Mouse (Mus musculus): ENCODE results near the gene Fndc3b. TPM values are rescaled to one million over a fixed set of nuclear protein-coding genes. Genes with fewer than 3 reads are reported as not detected.
A peak's percentile ranks its signal among the peaks of the same experiment; 100 is the strongest.

The Fndc3b gene
- polyA plus RNA-seq, 1 experiment from 2014 or later: 7.5 TPM

- Histone ChIP-seq H3K4me1 (ENCODE audit: control insufficient read depth, insufficient read depth, low read depth, low read length) (peaks cover 7% of the 10 kb centered on the region), H3K27ac (ENCODE audit: low read depth, low read length) (no peak overlapping the region), H3K4me3 (ENCODE audit: low read length) (no peak overlapping the region), H3K36me3 (ENCODE audit: control insufficient read depth, insufficient read depth, low read length) (no peaks in the 10 kb centered on the region), H3K27me3 (replicated peaks; ENCODE audit: control insufficient read depth, insufficient read depth, low read length) (no peaks in the 10 kb centered on the region), H3K4me2 (ENCODE audit: low read length) (no peak overlapping the region), H3K9me3 (ENCODE audit: control insufficient read depth, low read length) (no peaks in the 10 kb centered on the region), H3K9ac (ENCODE audit: low read depth, low read length) (0 out of 2 replicates have a peak overlapping the region, but pooled peaks have one; percentile 1)
- ATAC-seq: no peak
- 76% methylated on average over 19 of the region's 19 CpGs for WGBS
Measured at GRCm38 (mm10) chr3:27686732-27687491, 24.2 kb downstream of the Fndc3b start.

DNA sequence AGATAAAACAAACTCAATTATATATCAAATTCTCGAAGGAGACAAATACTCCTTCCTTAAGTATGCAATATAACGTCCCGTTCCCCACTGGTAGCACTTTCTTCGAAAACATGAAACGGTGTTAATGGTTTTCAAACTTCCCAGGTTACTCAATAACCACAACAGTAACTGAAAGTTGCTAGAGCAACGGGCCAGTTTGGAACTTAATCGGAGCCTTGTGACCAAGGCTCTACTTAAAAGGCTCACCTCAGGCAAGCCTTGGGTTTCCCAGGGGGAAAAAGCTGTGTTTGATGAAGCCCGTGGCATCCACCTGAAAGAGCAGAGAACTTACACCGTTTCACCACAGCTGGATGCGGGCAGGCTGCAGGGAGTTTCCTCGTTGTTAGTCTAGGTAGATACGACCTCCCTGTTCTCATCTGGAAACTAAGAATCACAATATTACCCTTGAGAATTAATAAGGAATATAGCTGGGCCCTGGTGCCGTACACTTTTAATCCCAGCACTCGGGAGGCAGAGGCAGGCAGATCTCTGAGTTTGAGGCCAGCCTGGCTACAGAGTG is 25.4 kb downstream of the Fndc3b start:
- no peaks in the 10 kb centered on the region for H3K27me3 ChIP-seq (replicated peaks; ENCODE audit: control insufficient read depth, insufficient read depth, low read length)
- H3K27ac ChIP-seq (ENCODE audit: low read depth, low read length): no peak overlapping the region
- H3K4me3 ChIP-seq (ENCODE audit: low read length): no peak overlapping the region
- H3K4me1 ChIP-seq (ENCODE audit: control insufficient read depth, insufficient read depth, low read depth, low read length): peaks cover 7% of the 10 kb centered on the region
- no peak overlapping the region for H3K4me2 ChIP-seq (ENCODE audit: low read length)
- H3K36me3 ChIP-seq (ENCODE audit: control insufficient read depth, insufficient read depth, low read length): no peaks in the 10 kb centered on the region
- WGBS: 89% methylated on average over 14 of the region's 14 CpGs
- no peaks in the 10 kb centered on the region for H3K9me3 ChIP-seq (ENCODE audit: control insufficient read depth, low read length)
- no peak overlapping the region for H3K9ac ChIP-seq (ENCODE audit: low read depth, low read length)
- no peak for ATAC-seq

DNA sequence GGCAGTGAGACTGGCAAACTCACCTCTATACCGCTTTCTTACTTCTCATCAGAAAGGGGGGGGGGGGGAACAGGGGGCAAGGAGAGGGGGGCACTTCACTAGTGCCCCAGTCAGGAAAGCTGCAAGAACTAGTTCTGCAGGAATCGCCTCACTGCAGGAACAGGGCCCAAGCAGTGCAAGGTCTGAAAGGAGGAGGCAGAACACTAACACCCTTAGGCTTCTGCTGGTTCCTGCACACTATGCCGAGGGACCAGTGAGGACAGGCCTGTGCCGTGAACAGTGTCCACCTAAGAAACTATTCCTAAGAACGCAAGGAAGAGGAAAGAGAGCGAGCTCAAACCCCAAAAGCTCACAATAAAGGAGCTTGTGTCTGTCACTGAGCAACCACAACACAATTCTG is 26.0 kb downstream of the Fndc3b start:
- no peak overlapping the region for H3K4me3 ChIP-seq (ENCODE audit: low read length)
- H3K36me3 ChIP-seq (ENCODE audit: control insufficient read depth, insufficient read depth, low read length): no peaks in the 10 kb centered on the region
- peaks cover 7% of the 10 kb centered on the region for H3K4me1 ChIP-seq (ENCODE audit: control insufficient read depth, insufficient read depth, low read depth, low read length)
- 87% methylated on average over 6 of the region's 6 CpGs for WGBS
- H3K9ac ChIP-seq (ENCODE audit: low read depth, low read length): no peak overlapping the region
- no peak overlapping the region for H3K27ac ChIP-seq (ENCODE audit: low read depth, low read length)
- no peaks in the 10 kb centered on the region for H3K9me3 ChIP-seq (ENCODE audit: control insufficient read depth, low read length)
- no peak overlapping the region for H3K4me2 ChIP-seq (ENCODE audit: low read length)
- no peaks in the 10 kb centered on the region for H3K27me3 ChIP-seq (replicated peaks; ENCODE audit: control insufficient read depth, insufficient read depth, low read length)
- no peak for ATAC-seq

DNA sequence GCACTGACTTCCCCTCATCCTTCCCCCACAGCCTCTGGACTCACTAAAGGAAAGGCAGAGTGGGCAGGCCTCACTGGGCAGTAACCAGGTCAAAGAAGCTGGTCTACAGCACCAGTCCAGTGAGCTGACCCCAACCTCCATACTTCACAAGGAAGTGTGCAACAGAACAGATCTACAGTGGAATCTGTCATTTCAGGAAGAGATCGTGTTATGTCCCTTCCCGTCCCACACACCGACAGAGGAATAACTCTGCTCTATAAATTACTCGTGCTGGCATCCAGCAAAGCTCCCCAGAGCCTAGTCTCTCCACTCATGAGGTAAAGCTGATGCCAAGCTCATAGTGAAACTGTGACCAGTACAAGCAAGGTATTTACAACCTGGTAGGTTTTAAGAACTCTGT is 27.7 kb downstream of the Fndc3b start:
- Histone ChIP-seq H3K36me3 (ENCODE audit: control insufficient read depth, insufficient read depth, low read length) (no peaks in the 10 kb centered on the region), H3K9ac (ENCODE audit: low read depth, low read length) (no peak overlapping the region), H3K4me3 (ENCODE audit: low read length) (no peak overlapping the region), H3K4me2 (ENCODE audit: low read length) (no peak overlapping the region), H3K9me3 (ENCODE audit: control insufficient read depth, low read length) (no peaks in the 10 kb centered on the region), H3K27ac (ENCODE audit: low read depth, low read length) (no peak overlapping the region), H3K4me1 (ENCODE audit: control insufficient read depth, insufficient read depth, low read depth, low read length) (peaks cover 3% of the 10 kb centered on the region), H3K27me3 (replicated peaks; ENCODE audit: control insufficient read depth, insufficient read depth, low read length) (no peaks in the 10 kb centered on the region)
- WGBS: 63% methylated on average over 4 of the region's 4 CpGs
- no peak for ATAC-seq

DNA sequence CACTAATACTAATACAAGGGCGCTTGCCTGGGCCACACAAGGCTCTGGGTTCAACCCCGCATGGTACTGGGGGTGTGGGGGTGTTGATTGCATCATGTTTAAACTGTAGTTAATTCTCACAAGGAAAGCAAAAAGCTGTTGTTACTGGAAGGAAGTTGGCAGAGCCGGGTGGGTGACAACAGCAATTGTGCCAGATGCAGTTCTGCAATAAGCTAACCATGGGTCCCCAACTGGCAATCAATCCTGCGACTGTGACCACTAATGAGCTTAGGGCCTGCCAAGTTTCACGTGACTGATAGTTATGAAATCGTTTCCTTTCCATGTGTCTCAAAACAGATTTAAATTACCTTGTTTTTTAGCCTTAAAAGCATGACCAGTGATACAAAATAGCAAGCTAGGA is 33.5 kb downstream of the Fndc3b start:
- no peaks in the 10 kb centered on the region for H3K36me3 ChIP-seq (ENCODE audit: control insufficient read depth, insufficient read depth, low read length)
- no peak overlapping the region for H3K4me3 ChIP-seq (ENCODE audit: low read length)
- WGBS: 50% methylated on average over 6 of the region's 6 CpGs
- no peak overlapping the region for H3K4me2 ChIP-seq (ENCODE audit: low read length)
- H3K4me1 ChIP-seq (ENCODE audit: control insufficient read depth, insufficient read depth, low read depth, low read length): no peaks in the 10 kb centered on the region; the same call in 1 of the 2 replicates
- H3K27me3 ChIP-seq (replicated peaks; ENCODE audit: control insufficient read depth, insufficient read depth, low read length): no peaks in the 10 kb centered on the region
- no peak overlapping the region for H3K9ac ChIP-seq (ENCODE audit: low read depth, low read length)
- H3K9me3 ChIP-seq (ENCODE audit: control insufficient read depth, low read length): no peaks in the 10 kb centered on the region
- no peak overlapping the region for H3K27ac ChIP-seq (ENCODE audit: low read depth, low read length)
- no peak for ATAC-seq

DNA sequence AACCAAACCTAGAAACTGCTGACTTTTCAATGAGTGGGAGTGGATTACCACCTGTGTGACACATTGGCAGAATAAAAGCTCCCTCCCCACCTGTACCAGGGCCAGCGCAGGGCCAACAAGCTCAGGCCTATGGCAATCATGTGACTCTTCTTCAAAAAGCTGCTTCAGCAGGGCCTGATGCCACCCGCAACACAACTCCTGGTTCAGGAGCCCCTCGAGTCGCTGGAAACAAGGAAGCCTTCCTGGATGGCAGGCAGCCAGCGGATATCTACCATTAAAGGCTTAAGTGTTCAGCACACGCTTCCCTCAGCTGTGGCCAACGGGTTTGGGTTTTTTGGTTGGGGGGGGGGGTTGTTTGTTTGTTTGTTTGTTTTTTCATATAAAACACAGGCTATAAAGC is 37.4 kb downstream of the Fndc3b start:
- H3K9ac ChIP-seq (ENCODE audit: low read depth, low read length): no peak overlapping the region
- H3K4me1 ChIP-seq (ENCODE audit: control insufficient read depth, insufficient read depth, low read depth, low read length): peaks cover 2% of the 10 kb centered on the region; the same call in 1 of the 2 replicates
- H3K36me3 ChIP-seq (ENCODE audit: control insufficient read depth, insufficient read depth, low read length): no peaks in the 10 kb centered on the region
- H3K9me3 ChIP-seq (ENCODE audit: control insufficient read depth, low read length): no peaks in the 10 kb centered on the region
- no peak overlapping the region for H3K4me3 ChIP-seq (ENCODE audit: low read length)
- no peak overlapping the region for H3K27ac ChIP-seq (ENCODE audit: low read depth, low read length)
- no peak for ATAC-seq
- H3K27me3 ChIP-seq (replicated peaks; ENCODE audit: control insufficient read depth, insufficient read depth, low read length): no peaks in the 10 kb centered on the region
- no peak overlapping the region for H3K4me2 ChIP-seq (ENCODE audit: low read length)
- WGBS: 67% methylated on average over 7 of the region's 7 CpGs

GRCm38 (mm10) chr3:27670416-27670815 is 40.7 kb downstream of the Fndc3b start:
- H3K4me1 ChIP-seq (ENCODE audit: control insufficient read depth, insufficient read depth, low read depth, low read length): peaks cover 2% of the 10 kb centered on the region; the same call in 1 of the 2 replicates
- H3K9ac ChIP-seq (ENCODE audit: low read depth, low read length): no peak overlapping the region
- no peak overlapping the region for H3K27ac ChIP-seq (ENCODE audit: low read depth, low read length)
- ATAC-seq: no peak
- H3K4me2 ChIP-seq (ENCODE audit: low read length): no peak overlapping the region
- no peaks in the 10 kb centered on the region for H3K36me3 ChIP-seq (ENCODE audit: control insufficient read depth, insufficient read depth, low read length)
- no peaks in the 10 kb centered on the region for H3K9me3 ChIP-seq (ENCODE audit: control insufficient read depth, low read length)
- H3K4me3 ChIP-seq (ENCODE audit: low read length): no peak overlapping the region
- WGBS: 64% methylated on average over 12 of the region's 12 CpGs
- no peaks in the 10 kb centered on the region for H3K27me3 ChIP-seq (replicated peaks; ENCODE audit: control insufficient read depth, insufficient read depth, low read length)

- Histone ChIP-seq H3K4me1 (ENCODE audit: control insufficient read depth, insufficient read depth, low read depth, low read length) (peaks cover 2% of the 10 kb centered on the region; the same call in 1 of the 2 replicates), H3K9ac (ENCODE audit: low read depth, low read length) (no peak overlapping the region), H3K4me3 (ENCODE audit: low read length) (no peak overlapping the region), H3K27ac (ENCODE audit: low read depth, low read length) (no peak overlapping the region), H3K9me3 (ENCODE audit: control insufficient read depth, low read length) (no peaks in the 10 kb centered on the region), H3K36me3 (ENCODE audit: control insufficient read depth, insufficient read depth, low read length) (no peaks in the 10 kb centered on the region), H3K4me2 (ENCODE audit: low read length) (no peak overlapping the region), H3K27me3 (replicated peaks; ENCODE audit: control insufficient read depth, insufficient read depth, low read length) (no peaks in the 10 kb centered on the region)
- ATAC-seq: no peak
- WGBS: 91% methylated on average over 4 of the region's 4 CpGs
Measured at GRCm38 (mm10) chr3:27667280-27667679, 43.8 kb downstream of the Fndc3b start.

DNA sequence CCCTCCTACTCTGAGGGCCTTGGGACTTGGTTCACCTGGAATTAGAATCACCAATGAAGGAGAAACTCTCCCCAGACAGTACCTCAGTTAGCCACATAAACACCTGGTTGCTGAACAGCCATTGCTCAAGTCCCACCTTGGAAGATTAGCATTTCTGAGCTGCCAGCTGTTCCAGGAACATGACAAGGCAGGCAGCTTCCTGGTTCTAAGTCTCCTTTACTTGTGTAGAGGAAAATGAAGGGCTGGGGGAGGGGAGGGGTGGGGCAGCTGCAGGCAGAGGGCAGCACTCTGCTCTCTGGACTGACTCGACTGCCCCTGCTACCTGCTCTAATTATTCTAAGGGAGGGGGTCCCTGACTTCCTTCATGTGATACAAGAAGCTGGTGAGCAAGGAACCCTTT is 45.8 kb downstream of the Fndc3b start:
- 0% methylated on average over 1 of the region's 1 CpGs for WGBS
- no peaks in the 10 kb centered on the region for H3K9me3 ChIP-seq (ENCODE audit: control insufficient read depth, low read length)
- no peaks in the 10 kb centered on the region for H3K4me1 ChIP-seq (ENCODE audit: control insufficient read depth, insufficient read depth, low read depth, low read length)
- H3K36me3 ChIP-seq (ENCODE audit: control insufficient read depth, insufficient read depth, low read length): no peaks in the 10 kb centered on the region
- no peak overlapping the region for H3K4me2 ChIP-seq (ENCODE audit: low read length)
- H3K27ac ChIP-seq (ENCODE audit: low read depth, low read length): no peak overlapping the region
- H3K4me3 ChIP-seq (ENCODE audit: low read length): no peak overlapping the region
- H3K9ac ChIP-seq (ENCODE audit: low read depth, low read length): no peak overlapping the region
- no peaks in the 10 kb centered on the region for H3K27me3 ChIP-seq (replicated peaks; ENCODE audit: control insufficient read depth, insufficient read depth, low read length)
- no peak for ATAC-seq
